Mouse (Mus musculus): ENCODE results near the gene Nbr1. TPM values are rescaled to one million over a fixed set of nuclear protein-coding genes. Genes with fewer than 3 reads are reported as not detected.

Nbr1 gene
- polyA plus RNA-seq, 1 experiment, result 33.0 TPM

DNA sequence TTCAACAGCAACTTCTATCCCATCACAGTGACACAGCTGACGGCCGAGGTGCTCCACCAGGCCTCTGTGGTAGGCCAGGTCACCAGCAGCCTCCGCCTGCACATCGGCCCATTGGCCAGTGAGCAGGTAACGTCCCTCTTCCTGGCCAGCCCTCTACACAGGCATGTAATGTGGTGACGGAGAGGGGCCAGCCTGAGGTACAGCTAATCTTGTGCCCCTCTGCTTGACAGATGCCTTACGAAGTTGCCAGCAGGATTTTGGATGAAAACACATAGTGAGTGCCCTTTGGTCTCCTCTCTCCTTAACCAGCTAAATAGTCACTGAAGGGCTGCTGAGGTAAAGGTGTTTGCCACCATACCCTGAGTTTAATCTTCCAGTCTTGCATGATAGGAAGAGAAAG lies 36.9 kb downstream of the Nbr1 start:
- Histone ChIP-seq H3K4me2 (ENCODE audit: low read depth) (no peak overlapping the region), H3ac (ENCODE audit: control insufficient read depth, insufficient read length) (no peak overlapping the region), H3K79me2 (ENCODE audit: control insufficient read depth, insufficient read depth) (no peaks in the 10 kb centered on the region), H3K4me3 (no peak overlapping the region), H3K36me3 (ENCODE audit: control insufficient read depth, insufficient read depth) (no peaks in the 10 kb centered on the region), H3K27me3 (ENCODE audit: control insufficient read depth, insufficient read depth, insufficient read length) (no peaks in the 10 kb centered on the region)
- no peak for TF ChIP-seq USF1 (IDR thresholded peaks at IDR 0.05; ENCODE audit: low read depth)
- no peak for TF ChIP-seq MAX (IDR thresholded peaks at IDR 0.05; ENCODE audit: low read depth)

GRCm38 (mm10) chr11:101589444-101589843 lies 37.5 kb downstream of the Nbr1 start:
- TF ChIP-seq MYOD1 (IDR thresholded peaks at IDR 0.05; ENCODE audit: control insufficient read depth in 1 of 3, insufficient read length in 2 of 3, low read depth in 2 of 3), result no peak
- no peak for TF ChIP-seq REST (IDR thresholded peaks at IDR 0.05; ENCODE audit: insufficient read depth, insufficient read length)
- TF ChIP-seq MYOG (IDR thresholded peaks at IDR 0.05; ENCODE audit: control insufficient read depth in 1 of 3, insufficient read depth in 1 of 3, insufficient read length in 2 of 3, low read depth in 2 of 3), result no peak
- TF ChIP-seq CEBPB (IDR thresholded peaks at IDR 0.05; ENCODE audit: insufficient read depth, poor library complexity, severe bottlenecking), result no peak
- TF ChIP-seq USF1 (IDR thresholded peaks at IDR 0.05; ENCODE audit: low read depth), result no peak
- TF ChIP-seq POLR2A (IDR thresholded peaks at IDR 0.05; ENCODE audit: insufficient read length, low read depth), result no peak
- TF ChIP-seq E2F4 (IDR thresholded peaks at IDR 0.05; ENCODE audit: insufficient read depth), result no peak
- no peak for TF ChIP-seq TCF12 (IDR thresholded peaks at IDR 0.05; ENCODE audit: insufficient read depth, poor library complexity, severe bottlenecking)
- no peak for TF ChIP-seq MAX (IDR thresholded peaks at IDR 0.05; ENCODE audit: low read depth)
- no peak for TF ChIP-seq TCF3 (IDR thresholded peaks at IDR 0.05; ENCODE audit: insufficient read length, low read depth)
- no peak for TF ChIP-seq SRF (IDR thresholded peaks at IDR 0.05; ENCODE audit: control insufficient read depth, insufficient read length, low read depth)
- no peak overlapping the region for H3ac ChIP-seq (ENCODE audit: control insufficient read depth, insufficient read length)

GRCm38 (mm10) chr11:101589989-101590624 lies 38.2 kb downstream of the Nbr1 start:
- Histone ChIP-seq H3ac (ENCODE audit: control insufficient read depth, insufficient read length) (no peak overlapping the region), H3K4me2 (ENCODE audit: low read depth) (no peak overlapping the region), H3K27me3 (ENCODE audit: control insufficient read depth, insufficient read depth, insufficient read length) (no peaks in the 10 kb centered on the region), H3K79me2 (ENCODE audit: control insufficient read depth, insufficient read depth) (no peaks in the 10 kb centered on the region), H3K36me3 (ENCODE audit: control insufficient read depth, insufficient read depth) (no peaks in the 10 kb centered on the region), H3K4me3 (no peak overlapping the region)
- TF ChIP-seq TCF12 (IDR thresholded peaks at IDR 0.05; ENCODE audit: insufficient read depth, poor library complexity, severe bottlenecking) (no peak), USF1 (IDR thresholded peaks at IDR 0.05; ENCODE audit: low read depth) (no peak), E2F4 (IDR thresholded peaks at IDR 0.05; ENCODE audit: insufficient read depth) (no peak), POLR2AphosphoS2 (IDR thresholded peaks at IDR 0.05; ENCODE audit: insufficient read length, low read depth) (no peak), POLR2A (IDR thresholded peaks at IDR 0.05; ENCODE audit: insufficient read length, low read depth) (no peak), CEBPB (IDR thresholded peaks at IDR 0.05; ENCODE audit: insufficient read depth, poor library complexity, severe bottlenecking) (no peak), REST (IDR thresholded peaks at IDR 0.05; ENCODE audit: insufficient read depth, insufficient read length) (no peak), SRF (IDR thresholded peaks at IDR 0.05; ENCODE audit: control insufficient read depth, insufficient read length, low read depth) (no peak), MYOG (IDR thresholded peaks at IDR 0.05; ENCODE audit: control insufficient read depth in 1 of 3, insufficient read depth in 1 of 3, insufficient read length in 2 of 3, low read depth in 2 of 3) (no peak), MYOD1 (IDR thresholded peaks at IDR 0.05; ENCODE audit: control insufficient read depth in 1 of 3, insufficient read length in 2 of 3, low read depth in 2 of 3) (no peak), TCF3 (IDR thresholded peaks at IDR 0.05; ENCODE audit: insufficient read length, low read depth) (no peak), MAX (IDR thresholded peaks at IDR 0.05; ENCODE audit: low read depth) (no peak)

More at GRCm38 (mm10) chr11:101589444-101589843, 37.5 kb downstream of the Nbr1 start:
- no peaks in the 10 kb centered on the region for H3K27me3 ChIP-seq (ENCODE audit: control insufficient read depth, insufficient read depth, insufficient read length)
- no peaks in the 10 kb centered on the region for H3K79me2 ChIP-seq (ENCODE audit: control insufficient read depth, insufficient read depth)
- H3K36me3 ChIP-seq (ENCODE audit: control insufficient read depth, insufficient read depth), result no peaks in the 10 kb centered on the region
- H3K4me2 ChIP-seq (ENCODE audit: low read depth), result no peak overlapping the region
- H3K4me3 ChIP-seq, result no peak overlapping the region

- Histone ChIP-seq H3K27me3 (ENCODE audit: control insufficient read depth, insufficient read depth, insufficient read length) (peaks cover 32% of the 10 kb centered on the region), H3K4me3 (no peak within 1 kb of the TSS), H3K36me3 (ENCODE audit: control insufficient read depth, insufficient read depth) (no peaks in the 10 kb centered on the region), H3K4me2 (ENCODE audit: low read depth) (no peak within 1 kb of the TSS), H3K79me2 (ENCODE audit: control insufficient read depth, insufficient read depth) (no peaks in the 10 kb centered on the region), H3ac (ENCODE audit: control insufficient read depth, insufficient read length) (no peak within 1 kb of the TSS)
- TF ChIP-seq POLR2A (IDR thresholded peaks at IDR 0.05; ENCODE audit: insufficient read length, low read depth), result no peak
- TF ChIP-seq SRF (IDR thresholded peaks at IDR 0.05; ENCODE audit: control insufficient read depth, insufficient read length, low read depth), result no peak
Measured at GRCm38 (mm10) chr11:101599156-101599555, 47.2 kb downstream of the Nbr1 start, which contains the start of gene Gm11634. TSS of gene Gm11634 (minus strand) at chr11:101599256.

DNA sequence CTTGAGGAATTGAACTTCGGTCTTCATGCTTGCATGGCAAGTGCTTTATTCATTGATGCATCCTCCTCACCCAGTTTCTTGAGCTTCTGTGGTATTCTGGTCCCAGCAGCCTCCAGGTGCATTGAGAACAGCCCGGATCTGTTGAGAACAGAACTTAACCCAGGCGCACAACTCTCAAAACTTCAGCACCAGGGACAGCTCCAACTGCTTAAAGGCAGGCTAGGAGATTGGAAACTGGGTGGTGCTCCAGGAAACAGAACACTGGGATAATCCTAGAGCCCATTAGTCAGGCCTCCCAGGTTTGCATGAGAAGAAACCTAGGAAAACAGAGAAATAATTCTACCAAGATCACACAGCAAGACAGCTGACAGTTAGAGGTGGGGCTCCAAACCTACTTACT lies 50.5 kb downstream of the Nbr1 start:
- no peaks in the 10 kb centered on the region for H3K79me2 ChIP-seq (ENCODE audit: control insufficient read depth, insufficient read depth)
- TF ChIP-seq REST (IDR thresholded peaks at IDR 0.05; ENCODE audit: insufficient read depth, insufficient read length), result peak; percentile 82
- TF ChIP-seq MYOD1 (IDR thresholded peaks at IDR 0.05; ENCODE audit: control insufficient read depth in 1 of 3, insufficient read length in 2 of 3, low read depth in 2 of 3), result no peak
- no peak for TF ChIP-seq CEBPB (IDR thresholded peaks at IDR 0.05; ENCODE audit: insufficient read depth, poor library complexity, severe bottlenecking)
- no peak for TF ChIP-seq E2F4 (IDR thresholded peaks at IDR 0.05; ENCODE audit: insufficient read depth)
- H3K4me2 ChIP-seq (ENCODE audit: low read depth), result no peak overlapping the region
- no peak overlapping the region for H3ac ChIP-seq (ENCODE audit: control insufficient read depth, insufficient read length)
- H3K36me3 ChIP-seq (ENCODE audit: control insufficient read depth, insufficient read depth), result no peaks in the 10 kb centered on the region
- peaks cover 23% of the 10 kb centered on the region for H3K27me3 ChIP-seq (ENCODE audit: control insufficient read depth, insufficient read depth, insufficient read length)
- no peak overlapping the region for H3K4me3 ChIP-seq
